Mouse (Mus musculus) megakaryocyte-erythroid progenitor cell, adult 5 weeks (primary cell): ENCODE data around the gene Dgkk. TPM values are rescaled to one million over a fixed set of nuclear protein-coding genes. Genes with fewer than 3 reads are reported as not detected.

ENCODE experiments used
- polyA plus RNA-seq: library from polyadenylated mRNA; stranded (reverse); fragments of >175 nt; gene quantifications from 2 replicates; pipeline ENCODE4 v1.2.3, GENCODE M21; 2012

The Dgkk gene
- polyA plus RNA-seq: 0.01 TPM in 1 of 2 replicates, not detected in the other

DNA sequence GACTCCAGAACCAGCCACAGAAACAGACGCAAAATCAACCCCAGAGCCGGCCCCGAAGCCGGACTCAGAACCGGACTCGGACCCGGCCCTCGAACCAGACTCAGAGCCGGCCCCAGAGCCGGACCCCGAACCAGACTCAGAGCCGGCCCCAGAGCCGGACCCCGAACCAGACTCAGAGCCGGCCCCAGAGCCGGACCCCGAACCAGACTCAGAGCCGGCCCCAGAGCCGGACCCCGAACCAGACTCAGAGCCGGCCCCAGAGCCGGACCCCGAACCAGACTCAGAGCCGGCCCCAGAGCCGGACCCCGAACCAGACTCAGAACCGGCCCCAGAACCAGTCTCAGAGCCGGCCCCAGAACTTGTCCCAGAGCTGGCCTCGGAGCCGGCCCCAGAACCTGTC, at the start of gene Dgkk:
Dgkk (plus strand) TSS at position 301 of the 400 bp plus-strand sequence.

